ENCODE assay signal across 8 mouse cellular contexts in genomic region chr14:21985426-21985931, GRCm38 (mm10). TPM values are rescaled to one million over a fixed set of nuclear protein-coding genes. Genes with fewer than 3 reads are reported as not detected.
A peak's percentile ranks its signal among the peaks of the same experiment; 100 is the strongest.
DNase-seq lines count a peak whose midpoint lies in the region; ATAC-seq and TF ChIP-seq lines count a peak whose summit lies in the region.

No protein-coding gene starts in this region.

- no peak for ATAC-seq in embryonic facial prominence, embryonic 13.5 days (ENCODE audit: insufficient number of reproducible peaks, insufficient read depth, low FRiP score, low TSS enrichment, low read depth)
- ATAC-seq in limb, embryonic 15.5 days (ENCODE audit: insufficient number of reproducible peaks, low FRiP score, low TSS enrichment, low read depth), result no peak
- no peak for ATAC-seq in neural tube, embryonic 13.5 days (ENCODE audit: low read depth)

- WGBS in thymus, adult 2 months, result 21% methylated on average over 37 of the region's 37 CpGs
- WGBS in embryonic facial prominence, embryonic 13.5 days, result 1% methylated on average over 37 of the region's 37 CpGs
- WGBS in hindbrain, embryonic 10.5 days, result under 1% methylated on average over 37 of the region's 37 CpGs
- WGBS in limb, embryonic 15.5 days, result 3% methylated on average over 37 of the region's 37 CpGs
- under 1% methylated on average over 37 of the region's 37 CpGs for WGBS in neural tube, embryonic 13.5 days

- intact Hi-C loops in left cerebral cortex, postnatal 36 days (cut with DNase I), result loop anchor here (5.0 to 10.0 kb wide), 2 partner anchors 457 to 1419 kb away; no protein-coding TSS in a partner anchor

- peak overlapping the region; percentile 33 for H3K4me3 ChIP-seq in thymus, adult 2 months (ENCODE audit: control insufficient read depth, insufficient read depth, low read length)
- H3K4me3 ChIP-seq in embryonic facial prominence, embryonic 13.5 days, result peak overlapping the region; percentile 83
- H3K4me3 ChIP-seq in hindbrain, embryonic 10.5 days, result peak overlapping the region; percentile 89
- peak overlapping the region; percentile 83 for H3K4me3 ChIP-seq in limb, embryonic 15.5 days
- H3K4me3 ChIP-seq in neural tube, embryonic 13.5 days, result peak overlapping the region; percentile 91

- peaks cover 14% of the 10 kb centered on the region for H3K4me1 ChIP-seq in thymus, adult 2 months (replicated peaks; ENCODE audit: control insufficient read depth, insufficient read depth, low read length)
- peaks cover 39% of the 10 kb centered on the region for H3K4me1 ChIP-seq in embryonic facial prominence, embryonic 13.5 days
- H3K4me1 ChIP-seq in hindbrain, embryonic 10.5 days (replicated peaks), result peaks cover 80% of the 10 kb centered on the region
- H3K4me1 ChIP-seq in limb, embryonic 15.5 days, result peaks cover 50% of the 10 kb centered on the region
- peaks cover 56% of the 10 kb centered on the region for H3K4me1 ChIP-seq in neural tube, embryonic 13.5 days (replicated peaks)

- TF ChIP-seq POLR2A in thymus, adult 2 months (IDR thresholded peaks at IDR 0.05; ENCODE audit: control insufficient read depth, extremely low read depth, insufficient read depth, low read length, poor library complexity), result no peak

- peak overlapping the region; percentile 77 for H3K4me2 ChIP-seq in embryonic facial prominence, embryonic 13.5 days
- peak overlapping the region; percentile 77 for H3K4me2 ChIP-seq in limb, embryonic 15.5 days
- H3K4me2 ChIP-seq in neural tube, embryonic 13.5 days, result peak overlapping the region; percentile 91

- H3K9ac ChIP-seq in embryonic facial prominence, embryonic 13.5 days, result peak overlapping the region; percentile 97
- peak overlapping the region; percentile 86 for H3K9ac ChIP-seq in limb, embryonic 15.5 days
- H3K9ac ChIP-seq in neural tube, embryonic 13.5 days, result peak overlapping the region; percentile 97

- DNase-seq in thymus, adult 2 months, result no peak
- DNase-seq in thymus, postnatal 10 days (ENCODE audit: low spot score in 2 of 2), result no peak
- DNase-seq in hindbrain, embryonic 10.5 days (ENCODE audit: low spot score), result peak; percentile 58
- no peak for DNase-seq in left cerebral cortex, postnatal 36 days (ENCODE audit: low spot score in 2 of 2)
- DNase-seq in spleen, postnatal 4 days (ENCODE audit: low spot score in 2 of 2), result no peak

- peaks cover 42% of the 10 kb centered on the region for H3K27me3 ChIP-seq in thymus, adult 2 months (ENCODE audit: control insufficient read depth, insufficient read depth, low read length)
- peaks cover 38% of the 10 kb centered on the region for H3K27me3 ChIP-seq in embryonic facial prominence, embryonic 13.5 days
- peaks cover 55% of the 10 kb centered on the region for H3K27me3 ChIP-seq in hindbrain, embryonic 10.5 days (ENCODE audit: insufficient read depth, poor library complexity, severe bottlenecking)
- H3K27me3 ChIP-seq in limb, embryonic 15.5 days, result peaks cover 9% of the 10 kb centered on the region; the same call in 1 of the 2 replicates
- H3K27me3 ChIP-seq in neural tube, embryonic 13.5 days, result no peaks in the 10 kb centered on the region

- TF ChIP-seq CTCF in thymus, adult 2 months (IDR thresholded peaks at IDR 0.05; ENCODE audit: borderline replicate concordance, control insufficient read depth, extremely low read depth, insufficient read depth, low read length, poor library complexity), result no peak

- no peaks in the 10 kb centered on the region for H3K36me3 ChIP-seq in thymus, adult 2 months (ENCODE audit: control insufficient read depth, insufficient read depth, low read length)
- H3K36me3 ChIP-seq in embryonic facial prominence, embryonic 13.5 days, result peaks cover 14% of the 10 kb centered on the region
- peaks cover 17% of the 10 kb centered on the region for H3K36me3 ChIP-seq in hindbrain, embryonic 10.5 days
- H3K36me3 ChIP-seq in limb, embryonic 15.5 days, result 0 out of 2 replicates have a peak, but pooled peaks cover 4% of the 10 kb centered on the region
- H3K36me3 ChIP-seq in neural tube, embryonic 13.5 days, result peaks cover 13% of the 10 kb centered on the region

- H3K9me3 ChIP-seq in embryonic facial prominence, embryonic 13.5 days, result no peaks in the 10 kb centered on the region
- no peaks in the 10 kb centered on the region for H3K9me3 ChIP-seq in hindbrain, embryonic 10.5 days
- H3K9me3 ChIP-seq in limb, embryonic 15.5 days, result no peaks in the 10 kb centered on the region
- no peaks in the 10 kb centered on the region for H3K9me3 ChIP-seq in neural tube, embryonic 13.5 days

- no peak overlapping the region for H3K27ac ChIP-seq in thymus, adult 2 months (ENCODE audit: control insufficient read depth, insufficient read depth, low read length)
- H3K27ac ChIP-seq in embryonic facial prominence, embryonic 13.5 days, result peak overlapping the region; percentile 98
- peak overlapping the region; percentile 97 for H3K27ac ChIP-seq in hindbrain, embryonic 10.5 days
- H3K27ac ChIP-seq in limb, embryonic 15.5 days, result peak overlapping the region; percentile 99
- H3K27ac ChIP-seq in neural tube, embryonic 13.5 days (replicated peaks), result peak overlapping the region; percentile 99

RNA-seq across cellular contexts. Expression of gene Zfp503, which starts 3.9 kb away (rescaled TPM):
- polyA plus RNA-seq in thymus, adult 2 months (2012; rRNA removed), result 8.1 and 8.4 TPM in 2 replicates
- 25.9 and 30.5 TPM in 2 replicates for polyA plus RNA-seq in embryonic facial prominence, embryonic 13.5 days (2015; fragmentation: Nextera tagmentation; extraction: Ambion mirVana)
- polyA plus RNA-seq in hindbrain, embryonic 10.5 days (2016; fragmentation: Nextera tagmentation; extraction: Ambion mirVana), result 12.3 and 20.0 TPM in 2 replicates
- polyA plus RNA-seq in limb, embryonic 15.5 days (2015; fragmentation: Nextera tagmentation; extraction: Ambion mirVana), result 16.1 and 21.6 TPM in 2 replicates
- polyA plus RNA-seq in neural tube, embryonic 13.5 days (2015; fragmentation: Nextera tagmentation; extraction: Ambion mirVana), result 16.9 and 20.4 TPM in 2 replicates
- total RNA-seq in left cerebral cortex, postnatal 36 days (2021), result 1 to 10 TPM; 2.2 to 4.0 TPM

RNA-seq across cellular contexts. Expression of gene Lrmda, which starts 34.0 kb away (rescaled TPM):
- 0.51 and 0.68 TPM in 2 replicates for polyA plus RNA-seq in thymus, adult 2 months (2012; rRNA removed)
- 0.52 and 1.2 TPM in 2 replicates for polyA plus RNA-seq in embryonic facial prominence, embryonic 13.5 days (2015; fragmentation: Nextera tagmentation; extraction: Ambion mirVana)
- 0.47 and 0.55 TPM in 2 replicates for polyA plus RNA-seq in hindbrain, embryonic 10.5 days (2016; fragmentation: Nextera tagmentation; extraction: Ambion mirVana)
- polyA plus RNA-seq in limb, embryonic 15.5 days (2015; fragmentation: Nextera tagmentation; extraction: Ambion mirVana), result 0.17 and 0.26 TPM in 2 replicates
- 0.54 TPM in 1 of 2 replicates, not detected in the other for polyA plus RNA-seq in neural tube, embryonic 13.5 days (2015; fragmentation: Nextera tagmentation; extraction: Ambion mirVana)
- under 1 TPM in 1 of 2 experiments, not detected in 1; 0.81 TPM for total RNA-seq in left cerebral cortex, postnatal 36 days (2021)

Comparison
In these comparisons a context has a peak if more than half of its experiments do, and no peak if none do; other contexts are left out.
1. H3K4me3 ChIP-seq: peak in every context shown above with its lines; median percentile 91 in neural tube, embryonic 13.5 days; 89 in hindbrain, embryonic 10.5 days; 83 in embryonic facial prominence, embryonic 13.5 days; 83 in limb, embryonic 15.5 days; 33 in thymus, adult 2 months.